Mouse (Mus musculus) olfactory bulb, adult 2 months (tissue): ENCODE data around the gene Zkscan4.
"Not testable (repeated sequence)": the region's sequence is repeated elsewhere in the genome, so short reads cannot be mapped to it uniquely, and the experiment has no call there.

Experiments
- CTCF ChIP-seq: fragments of 200-500 bp; IDR thresholded peaks from 2 replicates; pipeline ENCODE4 v1.5.1; 2012; ENCODE audit warnings: low read depth, mild to moderate bottlenecking, low read length, moderate library complexity; ENCODE audit not compliant: insufficient read depth
- POLR2A ChIP-seq: fragments of 200-500 bp; IDR thresholded peaks from 2 replicates; pipeline ENCODE4 v1.6.1; 2012; ENCODE audit warnings: mild to moderate bottlenecking, low read depth, low read length, moderate library complexity; ENCODE audit not compliant: insufficient read depth

- not testable (repeated sequence) for TF ChIP-seq POLR2A, CTCF
Measured at GRCm38 (mm10) chr13:21501182-21501581, 22.5 kb downstream of the Zkscan4 start, which contains the start of gene Gm11273.
